Mouse (Mus musculus): ENCODE measurements around the gene Tmem139.

The Tmem139 gene

DNA sequence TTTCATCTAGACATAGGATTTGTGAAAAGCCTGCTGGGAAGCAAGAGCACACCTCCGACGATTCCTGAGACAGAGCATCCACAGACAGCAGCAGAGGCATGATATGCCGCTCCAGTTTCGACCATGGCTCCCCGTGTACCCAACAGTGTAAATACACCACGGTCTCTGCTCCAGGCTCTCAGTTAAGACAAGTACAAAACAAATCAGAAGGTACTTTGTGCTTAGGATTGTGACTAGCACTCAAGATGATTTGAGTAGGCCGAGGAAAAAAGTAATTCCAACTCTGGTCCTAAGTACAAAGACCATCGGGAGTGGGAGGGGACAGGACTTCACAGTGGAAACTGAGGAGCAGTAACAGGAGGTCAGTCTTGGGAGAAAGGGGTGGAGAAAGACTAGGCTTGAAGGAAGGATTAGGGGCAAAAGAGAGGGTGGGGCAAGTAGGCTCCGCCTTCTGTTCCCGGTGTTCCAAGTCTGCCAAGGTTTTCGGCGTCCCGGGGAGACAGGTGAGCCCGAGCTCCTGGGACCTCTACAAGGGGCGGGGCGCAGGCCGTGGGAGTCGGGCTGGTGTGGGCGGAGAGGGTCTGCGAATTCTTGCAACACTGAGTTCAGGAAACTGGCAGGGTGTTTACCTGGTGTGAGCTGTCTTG is at the start of gene Tmem139:
Tmem139 (plus strand) TSS at position 447 of the 647 bp plus-strand sequence.
- DNase-seq (ENCODE audit: low spot score), result no peak

DNA sequence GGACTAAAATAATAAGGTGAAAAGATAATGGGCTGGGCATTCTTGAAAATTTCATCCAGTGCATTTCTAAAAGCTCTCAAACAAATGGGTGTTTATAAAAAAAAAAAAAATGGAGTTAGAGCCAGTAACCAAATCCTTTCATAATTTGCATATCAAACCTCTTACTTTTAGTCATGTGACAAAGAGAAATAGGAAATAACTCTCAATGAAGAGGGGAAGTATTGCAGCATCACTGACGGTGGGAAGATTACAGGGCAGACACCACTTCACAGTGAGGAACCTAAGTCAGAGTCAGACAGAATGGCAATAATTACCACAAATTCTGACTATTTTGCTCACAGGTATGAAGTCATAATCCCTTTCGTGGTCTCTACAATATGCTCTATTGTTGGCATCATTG is 46.7 kb upstream of the Tmem139 start, which contains the start of gene Tas2r144:
Tas2r144 (plus strand) TSS at position 301 of the 400 bp plus-strand sequence.
- no peak for DNase-seq (ENCODE audit: low spot score)

DNA sequence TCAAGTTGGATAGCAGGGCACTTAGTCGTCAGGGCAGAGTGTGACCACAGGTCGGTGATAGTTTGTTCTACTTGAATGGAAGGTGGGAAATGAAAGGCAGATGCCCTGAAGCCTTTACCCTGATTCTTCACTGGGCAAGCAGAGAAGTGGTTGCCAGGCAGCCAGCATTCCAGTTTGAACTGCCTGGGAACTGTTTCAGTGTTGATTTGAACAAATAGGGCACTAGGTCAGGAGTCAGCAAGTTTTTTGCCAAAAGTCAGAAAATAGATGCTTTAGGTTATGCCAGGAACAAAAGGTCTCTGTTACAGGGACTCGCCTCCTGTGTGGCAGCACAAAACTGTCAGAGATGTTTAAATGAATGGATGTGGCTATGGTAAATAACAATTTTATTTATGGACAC is 39.5 kb upstream of the Tmem139 start:
- no peak for DNase-seq (ENCODE audit: low spot score)

DNA sequence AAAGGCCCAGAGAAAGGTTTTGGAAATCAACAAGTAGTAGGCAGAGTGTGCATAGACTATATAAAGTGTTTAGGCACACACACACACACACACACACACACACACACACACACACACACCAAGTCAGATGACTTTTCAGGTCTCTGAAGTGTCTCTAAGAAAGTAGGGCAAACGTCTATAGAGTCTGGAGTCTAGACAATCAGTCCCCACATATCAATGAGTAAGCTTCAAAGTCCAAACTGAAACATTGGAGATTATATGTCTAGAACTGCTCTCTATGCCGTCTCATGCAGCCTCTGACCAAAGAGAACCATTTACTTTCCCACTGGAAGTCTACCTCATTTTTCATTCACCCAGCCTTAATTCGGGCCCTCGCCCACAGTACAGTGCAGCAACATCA is 36.7 kb upstream of the Tmem139 start:
- DNase-seq (ENCODE audit: low spot score), result no peak

DNA sequence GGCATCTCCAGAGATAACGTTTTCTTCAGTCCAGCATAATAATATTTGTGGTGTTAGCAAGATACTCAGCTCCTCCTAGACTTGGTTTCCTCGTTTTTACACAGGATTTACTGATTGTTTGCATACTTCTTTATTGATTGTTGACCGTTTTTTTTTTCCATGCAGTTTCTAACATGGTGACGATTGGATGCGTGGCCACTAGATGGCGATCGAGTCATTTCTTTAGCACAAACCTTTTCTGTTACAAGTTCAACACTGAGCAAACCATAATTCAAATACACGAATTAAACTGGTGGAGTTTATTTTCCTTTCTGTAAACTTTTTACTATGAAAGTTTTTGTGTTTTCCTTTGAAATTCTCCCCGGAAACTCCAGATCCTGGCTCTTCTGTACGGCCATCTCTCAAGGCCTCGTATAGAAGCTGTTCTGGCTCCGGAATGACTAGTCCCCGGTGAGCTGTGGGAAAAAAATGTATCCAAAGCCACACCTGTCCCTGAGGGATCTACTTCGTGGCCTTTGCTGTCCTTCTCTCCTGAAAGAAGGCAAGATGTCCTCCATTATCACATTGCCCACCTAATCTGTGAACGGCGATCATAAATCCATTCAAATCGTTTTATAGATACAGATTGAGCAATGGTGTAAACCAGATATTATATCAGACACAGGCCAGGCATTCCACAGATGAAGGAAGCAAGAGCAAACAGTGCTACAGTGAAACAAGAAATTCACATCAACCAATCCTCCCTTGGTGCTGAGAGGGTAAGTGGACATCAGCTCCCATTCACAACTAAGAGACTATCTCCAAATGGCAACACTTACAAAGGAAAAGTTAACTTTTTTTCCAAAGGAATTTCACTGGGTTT is 34.3 kb upstream of the Tmem139 start:
- no peak for DNase-seq (ENCODE audit: low spot score)

DNA sequence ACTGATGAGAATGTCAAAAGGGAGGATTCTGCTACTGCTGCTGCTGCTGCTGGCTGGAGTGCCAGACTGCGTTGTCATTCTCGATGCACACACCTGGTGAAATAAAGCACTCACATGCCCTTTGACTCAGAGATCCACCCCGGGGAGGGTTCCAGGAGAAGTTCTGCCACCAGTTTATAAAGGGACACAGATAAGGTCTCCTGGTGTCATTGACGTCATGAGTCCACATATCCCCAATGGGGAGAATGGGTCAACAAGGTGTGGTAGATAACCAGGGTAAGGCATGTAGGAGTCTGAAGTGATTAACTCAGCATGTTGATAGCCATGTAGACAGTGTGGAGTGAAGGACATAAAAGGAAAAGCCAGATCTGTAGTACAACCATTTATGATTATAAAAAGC is 32.2 kb upstream of the Tmem139 start:
- DNase-seq (ENCODE audit: low spot score), result no peak

DNA sequence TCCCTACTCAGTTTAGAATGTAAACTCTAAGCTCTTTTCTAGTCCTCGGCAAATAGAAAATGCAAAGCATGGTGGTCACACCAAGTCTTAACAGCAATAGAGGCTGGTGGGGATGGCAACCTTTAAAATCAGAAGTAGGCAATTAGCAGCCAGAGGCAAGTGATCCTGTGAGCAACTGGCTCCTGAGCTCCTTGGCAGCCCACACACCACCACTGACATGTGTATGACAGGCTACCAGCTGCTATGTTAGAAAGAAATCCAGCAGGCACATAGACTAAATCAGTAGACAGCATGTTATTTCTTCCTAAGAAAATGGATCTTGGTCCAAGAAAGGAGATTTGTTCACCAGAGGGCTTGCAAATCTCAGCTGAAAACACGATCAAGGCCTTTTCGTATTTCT is 30.6 kb upstream of the Tmem139 start:
- DNase-seq (ENCODE audit: low spot score), result no peak

DNA sequence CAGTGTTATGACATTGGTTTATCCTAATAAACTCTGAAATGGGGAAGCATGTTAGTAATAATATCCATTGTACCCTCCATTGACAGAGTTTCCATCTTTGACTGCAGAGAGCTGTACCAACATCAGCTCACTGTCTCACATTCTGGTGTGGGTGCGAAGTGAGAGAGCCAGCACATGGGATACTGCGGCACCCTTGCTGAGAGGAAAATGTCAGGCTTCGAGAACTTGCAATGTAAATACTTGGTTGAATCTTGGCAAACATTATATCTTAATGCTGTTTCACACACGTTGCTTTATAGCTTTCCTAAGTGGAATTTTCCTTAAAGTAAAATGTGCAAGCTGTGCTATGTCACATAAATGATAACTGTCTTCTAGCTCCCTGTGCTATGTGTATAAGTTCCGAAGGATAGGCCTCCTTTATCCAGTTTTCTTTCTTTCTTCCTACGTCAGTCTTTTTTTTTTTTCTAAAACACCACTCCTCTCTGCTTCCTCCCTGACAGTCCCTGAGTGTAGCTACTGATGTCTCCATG is 24.4 kb upstream of the Tmem139 start:
- DNase-seq (ENCODE audit: low spot score), result no peak

DNA sequence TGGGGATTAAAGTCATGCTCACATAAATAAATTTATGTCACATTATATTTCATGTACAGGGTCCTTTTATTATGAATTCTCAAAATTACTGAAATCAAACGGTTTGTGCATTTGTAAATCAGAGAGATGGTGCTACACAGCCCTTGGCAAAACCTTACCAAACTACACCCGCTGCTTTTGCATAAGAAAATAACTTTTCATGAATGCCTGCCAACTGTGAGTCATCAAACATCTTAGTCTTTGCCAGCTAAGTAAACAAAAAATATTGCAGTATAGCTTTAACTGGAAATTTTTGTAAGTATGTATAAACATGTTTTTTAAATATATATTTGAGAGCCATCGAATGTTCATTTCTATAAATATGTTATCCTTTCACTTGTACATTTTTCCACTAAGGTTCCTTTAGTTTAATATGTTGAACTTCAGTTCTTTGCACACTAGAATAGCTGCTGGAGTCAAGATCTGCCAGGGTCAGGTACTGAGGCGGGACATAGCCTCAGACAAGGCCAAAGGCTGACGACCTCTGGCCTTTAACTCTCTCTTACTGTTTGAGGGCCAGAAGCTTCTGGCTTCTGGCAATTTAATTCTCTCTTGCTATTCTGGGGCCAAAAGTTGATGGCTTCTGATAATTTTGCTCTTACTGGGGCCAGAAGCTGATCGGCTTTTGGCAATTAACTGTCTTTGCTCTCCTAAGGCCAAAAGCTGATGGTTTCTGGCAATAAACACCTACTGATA is 20.3 kb upstream of the Tmem139 start:
- DNase-seq (ENCODE audit: low spot score), result no peak

DNA sequence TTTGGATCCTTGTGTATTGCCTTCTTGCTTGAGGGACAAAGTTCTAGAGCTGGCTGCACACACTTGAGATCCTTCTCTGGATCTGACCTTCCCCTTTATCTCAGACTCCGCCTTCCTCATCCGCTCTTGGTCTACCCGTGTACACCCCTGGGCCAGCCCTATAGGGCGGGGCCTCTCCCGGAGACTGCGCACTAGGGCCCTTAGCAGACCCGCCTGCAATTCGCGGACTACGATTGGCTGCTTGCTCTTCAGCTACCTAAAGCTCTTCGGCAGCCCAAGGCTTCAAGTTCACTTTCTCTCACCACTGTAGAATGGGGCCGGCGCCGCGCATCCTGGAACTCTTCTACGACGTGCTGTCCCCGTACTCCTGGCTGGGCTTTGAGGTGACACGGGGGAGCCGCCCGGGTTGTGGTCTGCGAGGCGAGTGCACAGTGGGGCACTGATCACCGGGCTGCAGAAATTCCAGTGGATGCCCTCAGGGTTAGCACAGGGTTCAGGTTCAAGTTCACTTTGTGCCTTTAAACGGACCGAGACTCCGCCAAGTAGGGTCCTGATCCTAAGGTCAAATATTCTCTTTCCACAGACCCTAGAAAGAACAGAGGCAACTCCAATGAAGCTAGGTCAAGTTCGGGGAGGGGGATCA is 15.9 kb upstream of the Tmem139 start, which contains the start of gene Gstk1:
Gstk1 (plus strand) TSS at position 225 of the 643 bp plus-strand sequence.
- DNase-seq (ENCODE audit: low spot score), result peak; percentile 79

DNA sequence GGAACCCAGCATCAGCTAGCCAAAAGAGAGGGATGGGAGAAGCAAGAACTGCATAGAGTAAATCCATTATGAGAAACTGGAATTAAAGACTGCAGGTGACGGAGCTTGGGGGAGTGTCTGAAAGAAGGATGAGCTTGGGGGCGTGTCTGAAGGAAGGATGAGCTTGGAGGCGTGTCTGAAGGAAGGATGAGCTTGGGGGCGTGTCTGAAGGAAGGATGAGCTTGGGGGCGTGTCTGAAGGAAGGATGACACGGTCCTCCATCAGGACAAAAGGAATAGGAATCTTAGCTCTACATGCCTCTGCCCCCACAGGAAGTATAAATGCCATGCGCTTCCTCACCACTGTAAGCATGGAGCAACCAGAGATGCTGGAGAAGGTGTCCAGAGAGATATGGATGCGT is 14.6 kb upstream of the Tmem139 start:
- DNase-seq (ENCODE audit: low spot score), result no peak

DNA sequence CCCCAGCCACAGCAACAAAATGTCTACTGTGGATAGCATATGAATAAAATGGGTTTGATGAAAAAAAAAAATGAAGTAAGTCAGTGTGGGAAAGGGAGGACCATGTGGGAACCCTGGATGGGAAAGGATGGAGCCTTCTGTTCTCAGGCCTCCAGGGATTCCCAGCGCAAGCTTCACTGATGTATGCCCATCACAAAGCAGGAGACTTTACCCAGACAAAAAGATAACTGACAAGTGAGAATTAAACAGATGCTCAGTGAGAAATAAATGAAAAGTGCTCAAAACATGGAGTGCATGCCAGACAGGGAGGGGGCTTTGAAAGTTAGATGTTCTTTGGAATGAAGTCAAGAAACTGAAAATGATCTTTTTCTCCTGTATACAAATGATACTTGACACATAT is 13.8 kb upstream of the Tmem139 start:
- no peak for DNase-seq (ENCODE audit: low spot score)

DNA sequence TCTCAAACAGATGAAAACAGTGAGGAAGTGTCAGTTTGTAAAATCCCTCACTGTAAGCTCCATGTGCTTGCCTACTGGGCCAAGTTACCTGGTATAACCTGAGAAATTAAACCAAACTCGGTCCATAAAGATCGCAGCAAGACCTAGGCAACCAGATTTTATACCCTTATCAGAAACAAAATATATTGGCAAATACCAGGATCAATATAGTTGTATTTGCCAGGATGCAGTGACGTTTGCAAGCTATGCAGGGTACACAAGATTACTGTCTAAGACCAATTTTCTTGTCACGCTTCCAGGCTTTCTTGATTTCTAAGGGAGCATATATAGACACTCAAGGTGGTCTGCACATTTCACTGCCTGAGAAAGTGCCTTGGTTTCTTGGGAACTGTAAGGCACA is 10.0 kb upstream of the Tmem139 start:
- DNase-seq (ENCODE audit: low spot score), result no peak

DNA sequence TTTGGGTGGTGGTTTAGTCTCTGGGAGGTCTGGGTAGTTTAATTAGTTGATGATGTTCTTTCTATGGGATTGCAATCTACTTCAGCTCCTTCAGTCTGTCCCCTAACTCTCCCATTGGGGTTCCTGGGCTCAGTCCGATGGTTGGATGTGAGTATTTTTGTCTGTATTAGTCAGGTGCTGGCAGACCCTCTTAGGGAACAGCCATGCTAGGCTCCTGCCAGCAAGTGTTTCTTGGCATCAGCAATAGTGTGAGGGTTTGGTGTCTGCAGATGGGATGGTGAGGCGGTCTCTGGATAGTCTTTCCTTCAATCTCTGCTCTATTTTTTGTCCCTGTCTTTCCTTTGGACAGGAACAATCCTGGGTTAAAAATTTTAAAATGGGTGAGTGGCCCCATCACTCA is 8.7 kb upstream of the Tmem139 start:
- no peak for DNase-seq (ENCODE audit: low spot score)

DNA sequence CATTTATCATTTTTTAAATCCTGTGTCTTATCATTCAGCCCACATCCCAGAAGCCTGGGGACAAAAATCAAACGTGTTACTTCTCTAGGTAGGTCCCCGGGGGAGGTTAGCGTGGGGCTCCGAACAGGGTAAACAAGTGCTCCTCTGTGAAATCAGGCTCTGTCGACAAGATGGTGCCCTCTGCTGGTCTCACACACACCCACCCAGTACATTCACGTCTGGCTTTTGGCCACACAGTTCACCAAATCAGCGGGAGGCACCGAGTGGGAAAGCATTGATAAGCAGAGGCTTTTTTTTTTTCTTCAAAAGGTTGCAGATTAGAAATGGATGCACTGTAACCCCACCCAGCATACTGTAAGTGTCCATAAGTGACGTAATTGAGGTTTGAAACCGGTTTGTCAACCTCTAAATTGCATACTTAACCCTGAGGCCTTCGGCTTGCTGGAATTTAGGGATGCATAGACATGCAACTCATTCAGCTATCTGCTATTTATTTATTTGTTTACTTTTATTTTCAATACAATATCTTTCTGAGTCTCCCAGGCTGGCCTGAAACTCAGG is 4.4 kb upstream of the Tmem139 start:
- DNase-seq (ENCODE audit: low spot score), result peak; percentile 28

DNA sequence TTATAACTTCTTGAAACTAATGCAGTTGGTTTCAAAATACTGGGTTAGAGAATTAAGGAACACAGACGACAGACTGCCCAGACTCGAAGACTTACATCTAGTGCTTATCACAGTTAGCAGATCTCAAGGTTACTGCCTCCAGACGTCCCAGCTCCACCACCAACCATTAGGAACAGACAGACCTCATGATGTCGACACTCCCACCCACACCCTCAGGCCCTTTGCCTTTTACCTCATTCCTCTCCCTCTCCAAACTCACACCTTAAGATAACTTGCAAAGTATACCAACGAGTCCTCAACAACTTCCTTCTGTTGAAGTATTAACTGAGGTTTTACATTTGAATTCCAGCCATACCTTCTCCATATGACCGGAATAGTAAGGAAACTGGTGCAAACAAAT is 1.3 kb upstream of the Tmem139 start:
- DNase-seq (ENCODE audit: low spot score), result no peak

DNA sequence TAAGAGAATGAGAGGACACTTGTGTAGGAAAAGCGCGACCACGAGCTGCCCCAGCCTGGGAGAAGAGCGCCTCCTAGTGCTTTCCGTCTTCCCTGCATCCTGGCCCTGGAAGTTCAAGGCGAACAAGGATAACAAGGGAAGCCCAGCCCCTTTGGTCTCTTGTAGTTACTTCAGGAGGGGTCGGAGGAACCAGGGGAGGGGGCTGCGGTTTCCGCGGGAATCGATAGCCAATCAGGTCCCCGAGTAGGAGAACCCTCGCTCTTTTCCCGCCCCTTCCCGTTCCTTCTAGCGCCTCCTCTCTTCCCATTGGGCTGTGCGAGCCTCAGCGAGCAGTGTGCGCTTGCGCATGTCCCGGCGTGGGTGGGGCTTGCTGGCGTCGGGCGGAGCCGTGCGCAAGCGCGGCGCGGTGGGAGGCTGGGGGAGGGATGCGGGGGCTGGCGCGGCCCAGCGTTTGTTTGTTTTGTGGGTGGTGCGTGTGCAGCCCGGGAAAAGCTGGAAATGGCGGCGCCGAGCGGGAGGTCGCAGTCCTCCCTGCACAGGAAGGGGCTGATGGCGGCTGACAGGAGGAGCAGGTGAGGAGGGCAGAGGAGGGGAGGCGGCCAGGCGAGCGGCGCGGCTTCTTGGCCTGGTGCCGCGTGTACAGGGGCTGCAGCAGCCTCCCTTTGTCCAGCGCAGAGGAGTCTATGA is 3.0 kb downstream of the Tmem139 start, which contains the start of gene Casp2:
Casp2 (plus strand) TSS at position 360 of the 687 bp plus-strand sequence.
- peak; percentile 99 for DNase-seq (ENCODE audit: low spot score)

DNA sequence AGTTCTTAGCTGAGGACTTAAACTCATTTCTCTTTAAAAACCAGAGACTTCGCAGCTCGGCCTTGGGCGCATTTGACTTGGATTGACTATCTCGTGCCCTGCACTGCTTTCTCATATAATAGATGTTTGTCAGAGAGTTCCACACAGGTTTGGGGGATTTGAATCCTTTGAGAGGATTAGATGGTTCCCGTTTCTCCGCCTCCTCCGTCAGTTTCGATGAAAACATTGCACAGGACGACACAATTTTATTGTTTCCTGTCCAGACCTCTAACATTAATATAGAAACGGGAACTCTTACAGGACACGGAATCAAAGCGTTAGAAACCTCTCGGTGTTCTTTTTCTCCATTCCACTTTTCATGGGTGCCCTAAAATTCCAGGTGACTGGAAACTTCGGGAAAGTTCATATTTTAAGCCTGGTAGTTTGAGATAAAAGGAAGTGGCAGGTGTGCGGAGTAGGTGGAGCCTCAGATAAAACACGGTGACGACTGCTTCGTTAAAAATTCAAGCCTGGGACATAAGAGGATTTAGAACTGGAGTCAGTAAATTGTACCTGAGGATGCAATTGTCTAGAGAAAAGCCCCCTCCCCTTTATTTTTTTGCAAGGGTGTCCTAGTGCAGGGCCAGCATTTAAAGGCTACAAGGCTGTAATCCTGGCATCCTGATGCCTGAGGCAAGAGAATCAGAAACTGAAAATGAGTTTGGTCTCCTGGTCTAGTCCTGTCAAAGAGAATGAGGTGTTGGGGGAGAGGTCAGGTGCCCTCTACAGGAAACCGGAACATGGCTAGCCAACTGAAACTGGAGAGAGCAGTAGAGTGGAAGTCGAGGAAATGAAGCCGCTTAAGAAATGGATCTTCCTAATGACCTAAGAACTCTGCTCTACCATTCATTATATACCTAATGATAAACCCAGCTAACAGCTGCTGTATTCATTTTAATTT is 3.9 kb downstream of the Tmem139 start:
- DNase-seq (ENCODE audit: low spot score), result no peak

DNA sequence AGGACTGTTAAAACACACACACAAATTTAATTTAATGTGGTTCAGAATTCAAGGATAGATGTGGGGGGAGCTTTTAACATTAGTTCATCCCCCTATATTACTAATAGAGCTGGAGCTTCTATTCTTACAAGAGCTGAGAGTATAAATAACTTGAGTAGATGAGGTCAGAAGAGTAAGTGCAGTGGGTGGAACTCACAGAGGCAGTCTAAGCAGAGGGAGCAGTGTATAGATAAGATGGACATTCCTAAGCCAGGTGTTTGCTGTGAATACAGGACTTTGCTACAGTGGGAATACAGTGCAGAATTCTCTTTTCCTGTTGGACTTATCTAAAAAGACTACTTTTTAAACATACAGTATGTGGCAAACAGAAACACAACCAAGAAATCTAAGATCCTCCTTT is 9.0 kb downstream of the Tmem139 start:
- DNase-seq (ENCODE audit: low spot score), result no peak

DNA sequence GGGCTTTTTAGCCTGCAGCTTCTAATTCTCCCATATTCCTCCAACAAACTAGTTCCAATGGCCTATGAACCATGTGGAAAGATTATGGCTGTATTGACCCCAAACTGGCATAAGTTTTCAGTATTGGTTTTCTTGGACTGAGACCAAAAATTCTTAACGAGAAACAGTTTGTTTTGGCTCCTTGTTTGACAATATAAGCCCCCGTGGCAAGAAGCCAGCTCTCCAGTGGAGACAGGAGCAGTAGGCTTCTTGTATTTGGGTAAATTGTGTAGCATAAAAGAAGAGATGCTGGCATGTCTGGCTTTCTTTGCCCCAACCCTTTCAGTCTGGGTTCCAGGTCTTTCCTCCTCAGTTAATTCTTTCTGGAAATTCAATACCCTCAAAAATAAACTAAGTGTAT is 14.4 kb downstream of the Tmem139 start:
- DNase-seq (ENCODE audit: low spot score), result no peak
